Mouse (Mus musculus): ENCODE measurements around the gene Ric8a.

- TF ChIP-seq CTCF (conservative IDR thresholded peaks at IDR 0.05; ENCODE audit: insufficient read depth, insufficient read length, low read depth, low read length) (no peak), POLR2A (IDR thresholded peaks at IDR 0.05; ENCODE audit: low read depth, low read length) (no peak)
Measured at GRCm38 (mm10) chr7:140858746-140859145, 2.0 kb downstream of the Ric8a start.
